Mouse (Mus musculus): ENCODE results near the gene Frat2.

The Frat2 gene

GRCm38 (mm10) chr19:41822589-41822988 is 25.3 kb downstream of the Frat2 start:
- no peak for DNase-seq (ENCODE audit: low read depth, low spot score)

GRCm38 (mm10) chr19:41821436-41821835 is 26.5 kb downstream of the Frat2 start:
- DNase-seq (ENCODE audit: low read depth, low spot score), result peak; percentile 86

- no peak for DNase-seq (ENCODE audit: low read depth, low spot score)
Observed at GRCm38 (mm10) chr19:41818749-41819148, 29.2 kb downstream of the Frat2 start.

GRCm38 (mm10) chr19:41817325-41817724 is 30.6 kb downstream of the Frat2 start:
- DNase-seq (ENCODE audit: low read depth, low spot score), result no peak

GRCm38 (mm10) chr19:41816915-41817314 is 31.0 kb downstream of the Frat2 start:
- no peak for DNase-seq (ENCODE audit: low read depth, low spot score)

- DNase-seq (ENCODE audit: low read depth, low spot score), result no peak
Observed at GRCm38 (mm10) chr19:41816410-41816809, 31.5 kb downstream of the Frat2 start.

- no peak for DNase-seq (ENCODE audit: low read depth, low spot score)
Observed at GRCm38 (mm10) chr19:41813374-41813773, 34.6 kb downstream of the Frat2 start.

GRCm38 (mm10) chr19:41812525-41812924 is 35.4 kb downstream of the Frat2 start:
- DNase-seq (ENCODE audit: low read depth, low spot score), result no peak

- DNase-seq (ENCODE audit: low read depth, low spot score), result no peak
Observed at GRCm38 (mm10) chr19:41810074-41810473, 37.9 kb downstream of the Frat2 start.

- no peak for DNase-seq (ENCODE audit: low read depth, low spot score)
Observed at GRCm38 (mm10) chr19:41808104-41808634, 39.8 kb downstream of the Frat2 start.

GRCm38 (mm10) chr19:41807497-41807896 is 40.4 kb downstream of the Frat2 start:
- no peak for DNase-seq (ENCODE audit: low read depth, low spot score)

- DNase-seq (ENCODE audit: low read depth, low spot score), result peak; percentile 76
Observed at GRCm38 (mm10) chr19:41805831-41806230, 42.1 kb downstream of the Frat2 start.

GRCm38 (mm10) chr19:41803322-41803721 is 44.6 kb downstream of the Frat2 start:
- DNase-seq (ENCODE audit: low read depth, low spot score), result peak; percentile 88

GRCm38 (mm10) chr19:41801742-41802369 is 46.1 kb downstream of the Frat2 start, which contains the start of gene Arhgap19:
Gene Arhgap19 (minus strand): TSS chr19:41802047.
- peak; percentile 98 for DNase-seq (ENCODE audit: low read depth, low spot score)

GRCm38 (mm10) chr19:41800986-41801741 is 46.8 kb downstream of the Frat2 start:
- no peak for DNase-seq (ENCODE audit: low read depth, low spot score)

GRCm38 (mm10) chr19:41800451-41800850 is 47.5 kb downstream of the Frat2 start:
- DNase-seq (ENCODE audit: low read depth, low spot score), result no peak

- DNase-seq (ENCODE audit: low read depth, low spot score), result no peak
Observed at GRCm38 (mm10) chr19:41797536-41797935, 50.4 kb downstream of the Frat2 start.

GRCm38 (mm10) chr19:41796789-41797327 is 51.1 kb downstream of the Frat2 start:
- no peak for DNase-seq (ENCODE audit: low read depth, low spot score)

GRCm38 (mm10) chr19:41796148-41796760 is 51.7 kb downstream of the Frat2 start:
- no peak for DNase-seq (ENCODE audit: low read depth, low spot score)

Data from ZHBTc4 (cell line).